Mouse (Mus musculus) ES-Bruce4 (cell line): ENCODE results near the gene Ubap2. TPM values are rescaled to one million over a fixed set of nuclear protein-coding genes. Genes with fewer than 3 reads are reported as not detected.

Experiments
- H3K27ac ChIP-seq: 2 replicates; pipeline ENCODE4 v1.5.1; 2012; ENCODE audit warnings: low read length, inconsistent platforms; ENCODE audit not compliant: insufficient read depth
- H3K27me3 ChIP-seq: 2 replicates; pipeline ENCODE4 v1.6.1; 2012; ENCODE audit warnings: mild to moderate bottlenecking, low read length, inconsistent platforms; ENCODE audit not compliant: control insufficient read depth, poor library complexity, insufficient read depth, severe bottlenecking
- H3K36me3 ChIP-seq: 2 replicates; pipeline ENCODE4 v1.6.1; 2012; ENCODE audit warnings: inconsistent platforms, mild to moderate bottlenecking, low read length, moderate library complexity; ENCODE audit not compliant: control insufficient read depth, poor library complexity, insufficient read depth, severe bottlenecking
- H3K4me1 ChIP-seq: one replicate; pipeline ENCODE4 v1.8.1; 2011; ENCODE audit warnings: low read length; ENCODE audit not compliant: control insufficient read depth, insufficient read depth
- H3K4me3 ChIP-seq: 2 replicates; pipeline ENCODE4 v1.5.1; 2011; ENCODE audit warnings: low read depth, mild to moderate bottlenecking, low read length
- H3K9ac ChIP-seq: 2 replicates; pipeline ENCODE4 v1.6.1; 2012; ENCODE audit warnings: low read depth, mild to moderate bottlenecking, inconsistent platforms; ENCODE audit not compliant: poor library complexity, severe bottlenecking
- H3K9me3 ChIP-seq: replicated peaks from 2 replicates; pipeline ENCODE4 v1.6.1; 2012; ENCODE audit warnings: mild to moderate bottlenecking, low read length, inconsistent platforms; ENCODE audit not compliant: control insufficient read depth, poor library complexity, insufficient read depth, severe bottlenecking
- CTCF ChIP-seq: IDR thresholded peaks from one replicate; pipeline ENCODE4 v1.8.1; 2011; ENCODE audit warnings: low read depth, low read length
- EP300 ChIP-seq: IDR thresholded peaks from 2 replicates; pipeline ENCODE4 v1.6.1; 2011; ENCODE audit warnings: low read depth, low read length; ENCODE audit not compliant: insufficient read depth
- POLR2A ChIP-seq: IDR thresholded peaks from one replicate; pipeline ENCODE4 v1.8.1; 2011; ENCODE audit warnings: low read length; ENCODE audit not compliant: insufficient read depth
- polyA plus RNA-seq: library from polyadenylated mRNA; stranded (reverse); fragments of >200 nt; gene quantifications from 2 replicates; pipeline ENCODE4 v1.2.4, GENCODE M21; 2011; ENCODE audit warnings: low read depth; ENCODE audit not compliant: missing spikeins, insufficient read depth, insufficient read length

The Ubap2 gene
- polyA plus RNA-seq, result 144 TPM in 2 replicates

GRCm38 (mm10) chr4:41274980-41275850 lies at the start of gene Ubap2:
TSS of gene Ubap2 (minus strand) at chr4:41275144.
- no peaks in the 10 kb centered on the region for H3K9me3 ChIP-seq
- TF ChIP-seq CTCF (no peak), EP300 (no peak; the same call in 1 of the 2 replicates), POLR2A (peak; percentile 25)
- H3K27me3 ChIP-seq, result no peaks in the 10 kb centered on the region
- H3K9ac ChIP-seq, result peak within 1 kb of the TSS; percentile 89
- H3K4me3 ChIP-seq, result peak within 1 kb of the TSS; percentile 81
- peaks cover 2% of the 10 kb centered on the region for H3K4me1 ChIP-seq
- peaks cover 9% of the 10 kb centered on the region for H3K36me3 ChIP-seq
- H3K27ac ChIP-seq, result peak within 1 kb of the TSS; percentile 92

- no peaks in the 10 kb centered on the region for H3K4me1 ChIP-seq
- no peak overlapping the region for H3K9ac ChIP-seq
- no peak overlapping the region for H3K4me3 ChIP-seq
- no peaks in the 10 kb centered on the region for H3K36me3 ChIP-seq
- TF ChIP-seq EP300 (no peak), CTCF (no peak), POLR2A (no peak)
- no peaks in the 10 kb centered on the region for H3K27me3 ChIP-seq
- H3K9me3 ChIP-seq, result no peaks in the 10 kb centered on the region
- H3K27ac ChIP-seq, result no peak overlapping the region
Observed at GRCm38 (mm10) chr4:41320971-41321370, 46.0 kb upstream of the Ubap2 start.

- H3K27ac ChIP-seq, result no peak overlapping the region
- H3K4me3 ChIP-seq, result no peak overlapping the region
- H3K4me1 ChIP-seq, result no peaks in the 10 kb centered on the region
- no peaks in the 10 kb centered on the region for H3K36me3 ChIP-seq
- no peak for TF ChIP-seq POLR2A
- no peak for TF ChIP-seq EP300
- no peak for TF ChIP-seq CTCF
- no peaks in the 10 kb centered on the region for H3K27me3 ChIP-seq
- H3K9ac ChIP-seq, result no peak overlapping the region
- H3K9me3 ChIP-seq, result no peaks in the 10 kb centered on the region
Observed at GRCm38 (mm10) chr4:41318267-41318666, 43.3 kb upstream of the Ubap2 start.

- TF ChIP-seq EP300 (no peak), POLR2A (no peak), CTCF (no peak)
- Histone ChIP-seq H3K27ac (peak overlapping the region; percentile 45; the same call in 1 of the 2 replicates), H3K36me3 (peaks cover 14% of the 10 kb centered on the region)
Observed at GRCm38 (mm10) chr4:41315173-41315572, 40.2 kb upstream of the Ubap2 start.

GRCm38 (mm10) chr4:41314141-41315129 lies 39.5 kb upstream of the Ubap2 start, which contains the start of gene Dcaf12:
TSS of gene Dcaf12 (minus strand) at chr4:41314889.
- H3K4me3 ChIP-seq, result peak within 1 kb of the TSS; percentile 98
- peak; percentile 85 for TF ChIP-seq POLR2A
- TF ChIP-seq EP300, result no peak
- peaks cover 20% of the 10 kb centered on the region for H3K36me3 ChIP-seq
- H3K9ac ChIP-seq, result peak within 1 kb of the TSS; percentile 86
- H3K9me3 ChIP-seq, result no peaks in the 10 kb centered on the region
- H3K27ac ChIP-seq, result peak within 1 kb of the TSS; percentile 45; the same call in 1 of the 2 replicates
- no peaks in the 10 kb centered on the region for H3K27me3 ChIP-seq
- H3K4me1 ChIP-seq, result peaks cover 2% of the 10 kb centered on the region

More at GRCm38 (mm10) chr4:41315173-41315572, 40.2 kb upstream of the Ubap2 start:
- peak overlapping the region; percentile 53 for H3K4me3 ChIP-seq
- no peaks in the 10 kb centered on the region for H3K27me3 ChIP-seq
- H3K9me3 ChIP-seq, result no peaks in the 10 kb centered on the region
- peak overlapping the region; percentile 40; the same call in 1 of the 2 replicates for H3K9ac ChIP-seq
- H3K4me1 ChIP-seq, result peaks cover 2% of the 10 kb centered on the region

GRCm38 (mm10) chr4:41313722-41314121 lies 38.8 kb upstream of the Ubap2 start:
- H3K4me1 ChIP-seq, result peaks cover 2% of the 10 kb centered on the region
- peak overlapping the region; percentile 86 for H3K9ac ChIP-seq
- peaks cover 22% of the 10 kb centered on the region for H3K36me3 ChIP-seq
- TF ChIP-seq EP300 (no peak), POLR2A (no peak), CTCF (no peak)
- peak overlapping the region; percentile 98 for H3K4me3 ChIP-seq
- no peak overlapping the region for H3K27ac ChIP-seq
- no peaks in the 10 kb centered on the region for H3K9me3 ChIP-seq
- no peaks in the 10 kb centered on the region for H3K27me3 ChIP-seq
